ENCODE assay signal across 9 mouse cellular contexts in the genomic region with DNA sequence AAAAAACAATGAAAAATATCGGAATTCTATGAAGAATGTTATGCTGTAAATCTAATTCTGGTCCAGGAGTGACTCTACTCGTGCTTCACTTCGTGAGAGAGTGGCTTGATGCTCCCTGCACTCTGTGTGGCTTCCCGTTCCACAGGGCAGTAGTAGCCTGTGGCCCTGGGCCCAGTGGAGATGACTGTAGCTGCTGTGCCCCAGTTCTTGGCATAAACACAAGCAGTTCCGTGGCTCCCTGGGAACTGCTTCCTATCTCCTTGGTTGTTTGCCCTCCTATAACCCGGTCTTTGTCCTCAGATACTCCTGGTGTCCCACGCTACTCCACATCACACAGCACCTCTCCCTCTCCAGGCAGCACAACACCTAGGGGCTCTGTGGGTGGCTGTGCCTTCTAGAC.
DNase-seq lines count a peak whose midpoint lies in the region; ATAC-seq and TF ChIP-seq lines count a peak whose summit lies in the region.
"Had no signal": no experiment of that assay in that cellular context is flagged by ENCODE, and none has a peak within 500 bp of the region (broad histone marks: within the 10 kb centered on the region; RNA-seq: fewer than 3 reads in every experiment).

No protein-coding gene starts in this region.

- peak overlapping the region; percentile 40; the same call in 1 of the 2 replicates for H3K27ac ChIP-seq in forebrain, postnatal 0 days (ENCODE audit: low read depth, low read length)
- no peak overlapping the region; the same call in 1 of the 2 replicates for H3K27ac ChIP-seq in forebrain, embryonic 14.5 days (ENCODE audit: low read depth, low read length)
- peak overlapping the region; percentile 54; the same call in 1 of the 2 replicates for H3K27ac ChIP-seq in neural tube, embryonic 15.5 days (replicated peaks)
- H3K27ac ChIP-seq in lung, embryonic 15.5 days, result peak overlapping the region; percentile 71

- no peak for DNase-seq in forebrain, postnatal 0 days
- no peak for DNase-seq in forebrain, embryonic 14.5 days (ENCODE audit: low spot score)
- DNase-seq in neural tube, embryonic 10.5 days (ENCODE audit: extremely low spot score, low spot score), result no peak
- DNase-seq in layer of hippocampus, postnatal 36 days, result no peak
- DNase-seq in thymus, postnatal 25 days, result no peak
- DNase-seq in gastrocnemius, adult 8-10 months (ENCODE audit: low spot score in 2 of 2), result no peak
- DNase-seq: cerebellum, postnatal 25 days had no signal

- peak; percentile 32 for ATAC-seq in forebrain, postnatal 0 days
- no peak for ATAC-seq in forebrain, embryonic 14.5 days
- ATAC-seq in neural tube, embryonic 15.5 days (ENCODE audit: low FRiP score), result no peak
- ATAC-seq in lung, embryonic 15.5 days (ENCODE audit: borderline replicate concordance, extremely low read depth, low FRiP score, low TSS enrichment), result no peak

- no peaks in the 10 kb centered on the region for H3K4me1 ChIP-seq in forebrain, postnatal 0 days (ENCODE audit: insufficient read depth)
- no peaks in the 10 kb centered on the region for H3K4me1 ChIP-seq in forebrain, embryonic 14.5 days (ENCODE audit: control insufficient read depth, insufficient read depth, low read length)
- 0 out of 2 replicates have a peak, but pooled peaks cover 9% of the 10 kb centered on the region for H3K4me1 ChIP-seq in neural tube, embryonic 15.5 days
- H3K4me1 ChIP-seq in lung, embryonic 15.5 days, result peaks cover 11% of the 10 kb centered on the region; the same call in 1 of the 2 replicates

- no peaks in the 10 kb centered on the region for H3K9me3 ChIP-seq in forebrain, postnatal 0 days (ENCODE audit: low read length)
- no peaks in the 10 kb centered on the region for H3K9me3 ChIP-seq in forebrain, embryonic 14.5 days (replicated peaks; ENCODE audit: control insufficient read depth, low read length)
- no peaks in the 10 kb centered on the region for H3K9me3 ChIP-seq in neural tube, embryonic 15.5 days (replicated peaks)
- no peaks in the 10 kb centered on the region for H3K9me3 ChIP-seq in lung, embryonic 15.5 days

- no peak overlapping the region for H3K4me2 ChIP-seq in forebrain, postnatal 0 days (ENCODE audit: low read depth)
- no peak overlapping the region for H3K4me2 ChIP-seq in forebrain, embryonic 14.5 days (ENCODE audit: low read length)
- no peak overlapping the region for H3K4me2 ChIP-seq in neural tube, embryonic 15.5 days
- no peak overlapping the region for H3K4me2 ChIP-seq in lung, embryonic 15.5 days

- TF ChIP-seq CTCF in forebrain, postnatal 0 days (IDR thresholded peaks at IDR 0.05; ENCODE audit: low read depth), result no peak

- 83% methylated on average over 7 of the region's 7 CpGs for WGBS in forebrain, postnatal 0 days
- WGBS in forebrain, embryonic 14.5 days, result 85% methylated on average over 7 of the region's 7 CpGs
- WGBS in neural tube, embryonic 15.5 days, result 79% methylated on average over 7 of the region's 7 CpGs
- WGBS in lung, embryonic 15.5 days, result 70% methylated on average over 7 of the region's 7 CpGs

- no peaks in the 10 kb centered on the region for H3K36me3 ChIP-seq in forebrain, postnatal 0 days (ENCODE audit: insufficient read depth)
- H3K36me3 ChIP-seq in forebrain, embryonic 14.5 days (ENCODE audit: control insufficient read depth, insufficient read depth, low read length), result no peaks in the 10 kb centered on the region
- H3K36me3 ChIP-seq in neural tube, embryonic 15.5 days, result no peaks in the 10 kb centered on the region
- no peaks in the 10 kb centered on the region for H3K36me3 ChIP-seq in lung, embryonic 15.5 days

- no peak overlapping the region for H3K4me3 ChIP-seq in forebrain, postnatal 0 days (ENCODE audit: low read depth, low read length)
- H3K4me3 ChIP-seq in forebrain, embryonic 14.5 days (ENCODE audit: low read depth, low read length), result no peak overlapping the region
- H3K4me3 ChIP-seq in neural tube, embryonic 15.5 days (replicated peaks), result no peak overlapping the region
- H3K4me3 ChIP-seq in lung, embryonic 15.5 days, result no peak overlapping the region

- H3K9ac ChIP-seq in forebrain, postnatal 0 days, result no peak overlapping the region
- no peak overlapping the region for H3K9ac ChIP-seq in forebrain, embryonic 14.5 days (ENCODE audit: low read length)
- no peak overlapping the region for H3K9ac ChIP-seq in neural tube, embryonic 15.5 days (replicated peaks)
- H3K9ac ChIP-seq in lung, embryonic 15.5 days, result no peak overlapping the region

- H3K27me3 ChIP-seq in forebrain, postnatal 0 days (ENCODE audit: insufficient read depth, low read length), result no peaks in the 10 kb centered on the region
- no peaks in the 10 kb centered on the region for H3K27me3 ChIP-seq in forebrain, embryonic 14.5 days (replicated peaks; ENCODE audit: control insufficient read depth, insufficient read depth, low read length)
- no peaks in the 10 kb centered on the region for H3K27me3 ChIP-seq in neural tube, embryonic 15.5 days (replicated peaks)
- no peaks in the 10 kb centered on the region for H3K27me3 ChIP-seq in lung, embryonic 15.5 days
